Mouse (Mus musculus) forebrain, postnatal 0 days (tissue): Measurements from ENCODE around the gene Pcsk6. TPM values are rescaled to one million over a fixed set of nuclear protein-coding genes. Genes with fewer than 3 reads are reported as not detected.

ENCODE experiments used
- ATAC-seq: fragments of 200-750 bp; cut with Nextera tagmentation; 2 replicates; pipeline ENCODE4 v1.8.0; 2017; ENCODE audit warnings: mild to moderate bottlenecking, moderate library complexity
- DNase-seq: peaks from one replicate; pipeline ENCODE4 v3.0.0-alpha.2; 2015
- H3K27ac ChIP-seq: fragments of 300-500 bp; sonication (generic); 2 replicates; pipeline ENCODE4 v1.5.1; 2014; ENCODE audit warnings: low read depth, mild to moderate bottlenecking, antibody characterized with exemption, low read length, moderate library complexity, mixed read lengths
- H3K27me3 ChIP-seq: fragments of 300-500 bp; sonication (generic); 2 replicates; pipeline ENCODE4 v1.6.1; 2014; ENCODE audit warnings: mild to moderate bottlenecking, low read length, mixed read lengths; ENCODE audit not compliant: insufficient read depth
- H3K36me3 ChIP-seq: fragments of 300-500 bp; sonication (generic); 2 replicates; pipeline ENCODE4 v1.6.1; 2014; ENCODE audit warnings: mild to moderate bottlenecking, moderate library complexity; ENCODE audit not compliant: insufficient read depth
- H3K4me1 ChIP-seq: fragments of 300-500 bp; sonication (generic); 2 replicates; pipeline ENCODE4 v1.6.1; 2014; ENCODE audit warnings: antibody characterized with exemption; ENCODE audit not compliant: insufficient read depth
- H3K4me2 ChIP-seq: fragments of 300-500 bp; sonication (generic); 2 replicates; pipeline ENCODE4 v1.6.1; 2014; ENCODE audit warnings: low read depth, mild to moderate bottlenecking, moderate library complexity
- H3K4me3 ChIP-seq: fragments of 300-500 bp; sonication (generic); 2 replicates; pipeline ENCODE4 v1.5.1; 2014; ENCODE audit warnings: low read depth, low read length, mixed read lengths
- H3K9ac ChIP-seq: fragments of 300-500 bp; sonication (generic); 2 replicates; pipeline ENCODE4 v1.6.1; 2014; ENCODE audit warnings: mild to moderate bottlenecking
- H3K9me3 ChIP-seq: fragments of 300-500 bp; sonication (generic); 2 replicates; pipeline ENCODE4 v1.6.1; 2016; ENCODE audit warnings: low read length
- CTCF ChIP-seq: sonication (generic); IDR thresholded peaks from 2 replicates; pipeline ENCODE4 v1.5.1; 2016; ENCODE audit warnings: antibody characterized with exemption, control low read depth, low read depth
- WGBS: fragments of 180-500 bp; shearing (Covaris S2); extraction: QIAGEN DNeasy Blood & Tissue Kit; methylation state at CpG from one replicate; pipeline ENCODE4 v1.1.7; 2014; 5-methylcytosine and 5-hydroxymethylcytosine counted together
- polyA plus RNA-seq: library from polyadenylated mRNA; unstranded; fragments of >200 nt; fragmentation: Nextera tagmentation; extraction: Ambion mirVana; gene quantifications from 2 replicates; pipeline ENCODE4 v1.2.1, GENCODE M21; 2015
- total RNA-seq: library from RNA; depleted of rRNA; stranded (reverse); fragments of >200 nt; gene quantifications from 2 replicates; pipeline ENCODE4 v1.2.3, GENCODE M21; 2014

Gene Pcsk6
- total and polyA plus RNA-seq, 2 experiments from 2014 or later, result 2.4 to 10.2 TPM

DNA sequence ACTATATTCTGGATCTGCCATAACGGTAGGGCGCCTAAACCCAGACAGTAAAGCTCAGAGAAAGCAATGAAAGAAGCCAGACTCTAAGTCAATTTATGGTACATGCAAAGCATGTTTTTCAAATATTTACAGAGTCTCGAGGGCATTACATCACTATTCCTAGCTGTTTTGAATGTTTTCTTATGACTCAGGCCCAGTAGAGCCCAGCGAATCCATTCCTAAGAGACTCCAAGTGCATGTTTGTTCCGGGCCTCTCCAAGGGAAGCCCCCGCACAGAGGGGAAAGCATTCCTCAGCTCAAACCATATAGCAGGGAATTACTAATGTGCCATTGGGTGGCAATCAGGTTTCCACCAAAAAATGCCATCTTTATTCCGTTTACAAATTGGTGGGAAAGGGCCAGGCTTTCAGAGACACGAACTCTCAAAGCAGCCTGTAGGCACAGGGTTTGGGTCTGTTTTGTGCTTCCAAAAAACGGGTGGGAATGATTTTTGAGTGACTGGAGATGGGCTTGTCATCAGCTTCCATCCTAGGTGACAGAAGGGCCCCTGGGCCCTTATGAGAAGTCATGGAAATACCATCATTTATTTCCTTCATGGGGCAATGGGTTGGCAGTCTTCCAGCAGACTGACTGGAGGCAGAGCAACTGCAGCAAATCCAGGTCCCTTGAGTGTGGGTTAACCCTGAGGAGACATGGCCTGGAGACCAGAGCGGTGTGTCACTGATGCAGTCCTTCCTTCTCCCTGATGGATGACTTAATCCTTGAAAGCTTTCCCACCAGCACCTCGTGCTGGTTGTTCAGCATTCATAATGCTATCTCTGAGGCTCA lies 117.7 kb downstream of the Pcsk6 start:
- 81% methylated on average over 11 of the region's 11 CpGs for WGBS
- DNase-seq (no peak), ATAC-seq (no peak)
- Histone ChIP-seq H3K27me3 (no peaks in the 10 kb centered on the region), H3K4me3 (no peak overlapping the region), H3K36me3 (no peaks in the 10 kb centered on the region), H3K27ac (no peak overlapping the region), H3K9ac (no peak overlapping the region), H3K4me1 (no peaks in the 10 kb centered on the region), H3K4me2 (no peak overlapping the region), H3K9me3 (no peaks in the 10 kb centered on the region)
- TF ChIP-seq CTCF, result no peak

DNA sequence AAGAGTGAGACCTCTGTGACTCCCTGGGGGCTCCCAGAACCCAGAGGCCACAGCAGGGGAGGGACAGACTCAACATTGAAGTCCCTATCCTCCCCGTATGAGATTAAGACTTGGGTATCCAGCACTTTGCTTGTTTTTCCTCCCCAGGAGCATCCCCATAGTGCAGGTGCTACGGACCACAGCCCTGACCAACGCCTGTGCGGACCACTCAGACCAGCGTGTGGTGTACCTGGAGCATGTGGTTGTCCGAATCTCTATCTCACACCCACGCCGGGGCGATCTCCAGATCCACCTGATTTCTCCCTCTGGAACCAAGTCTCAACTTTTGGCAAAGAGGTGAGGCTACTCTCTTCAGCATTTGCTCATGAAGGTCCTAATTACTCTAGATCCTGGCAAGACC lies 118.5 kb downstream of the Pcsk6 start:
- Histone ChIP-seq H3K27me3 (no peaks in the 10 kb centered on the region), H3K27ac (no peak overlapping the region), H3K4me3 (no peak overlapping the region), H3K9ac (no peak overlapping the region), H3K4me1 (no peaks in the 10 kb centered on the region), H3K9me3 (no peaks in the 10 kb centered on the region), H3K4me2 (no peak overlapping the region), H3K36me3 (no peaks in the 10 kb centered on the region)
- no peak for TF ChIP-seq CTCF
- WGBS, result 92% methylated on average over 9 of the region's 9 CpGs
- DNase-seq (no peak), ATAC-seq (no peak)

DNA sequence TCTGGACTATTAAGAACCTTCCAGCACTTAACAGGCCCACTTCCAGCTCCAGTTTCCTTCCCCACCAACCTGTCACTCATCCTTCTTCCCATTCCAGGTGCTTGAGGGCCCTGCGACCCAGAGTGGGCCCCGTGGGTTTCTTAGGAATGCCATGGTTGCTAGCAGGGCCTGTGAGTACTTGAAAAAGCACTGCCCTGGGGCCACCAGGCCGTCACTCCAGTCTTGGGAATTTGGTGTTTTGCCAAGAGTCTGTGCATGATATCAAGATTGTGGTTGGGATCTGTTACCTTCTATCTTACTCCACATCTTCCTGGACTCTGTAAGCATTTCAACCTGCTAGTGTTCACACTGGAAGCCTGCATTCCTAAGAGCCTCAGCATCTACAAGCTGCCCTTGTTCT lies 120.5 kb downstream of the Pcsk6 start:
- 64% methylated on average over 3 of the region's 3 CpGs for WGBS
- DNase-seq (no peak), ATAC-seq (no peak)
- Histone ChIP-seq H3K9me3 (no peaks in the 10 kb centered on the region), H3K4me1 (no peaks in the 10 kb centered on the region), H3K27ac (no peak overlapping the region), H3K4me2 (no peak overlapping the region), H3K9ac (no peak overlapping the region), H3K4me3 (no peak overlapping the region), H3K27me3 (no peaks in the 10 kb centered on the region), H3K36me3 (no peaks in the 10 kb centered on the region)
- TF ChIP-seq CTCF, result no peak

DNA sequence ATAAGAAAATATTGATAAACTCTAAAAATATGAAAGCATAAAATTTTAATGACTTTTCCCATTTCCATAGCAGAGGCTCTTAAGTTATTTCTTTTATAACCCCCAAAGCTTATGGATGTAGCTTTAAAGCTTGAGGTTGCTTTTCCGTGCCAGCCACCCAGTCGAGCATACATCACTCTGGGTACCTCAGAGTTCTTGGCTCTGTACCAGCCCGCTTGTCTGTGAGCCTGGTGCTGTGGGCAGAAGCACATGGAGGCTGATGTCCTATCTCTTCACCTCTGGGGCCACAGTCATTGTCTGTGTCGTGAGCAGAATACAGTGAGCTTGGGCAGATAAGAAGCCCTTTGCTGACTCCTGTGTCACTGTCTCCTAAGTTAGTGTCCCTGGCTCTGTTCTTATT lies 126.7 kb downstream of the Pcsk6 start:
- Histone ChIP-seq H3K27ac (no peak overlapping the region), H3K4me2 (no peak overlapping the region), H3K36me3 (no peaks in the 10 kb centered on the region), H3K9me3 (no peaks in the 10 kb centered on the region), H3K27me3 (no peaks in the 10 kb centered on the region), H3K9ac (no peak overlapping the region), H3K4me1 (no peaks in the 10 kb centered on the region), H3K4me3 (no peak overlapping the region)
- DNase-seq (no peak), ATAC-seq (no peak)
- TF ChIP-seq CTCF, result no peak
- 78% methylated on average over 4 of the region's 4 CpGs for WGBS

DNA sequence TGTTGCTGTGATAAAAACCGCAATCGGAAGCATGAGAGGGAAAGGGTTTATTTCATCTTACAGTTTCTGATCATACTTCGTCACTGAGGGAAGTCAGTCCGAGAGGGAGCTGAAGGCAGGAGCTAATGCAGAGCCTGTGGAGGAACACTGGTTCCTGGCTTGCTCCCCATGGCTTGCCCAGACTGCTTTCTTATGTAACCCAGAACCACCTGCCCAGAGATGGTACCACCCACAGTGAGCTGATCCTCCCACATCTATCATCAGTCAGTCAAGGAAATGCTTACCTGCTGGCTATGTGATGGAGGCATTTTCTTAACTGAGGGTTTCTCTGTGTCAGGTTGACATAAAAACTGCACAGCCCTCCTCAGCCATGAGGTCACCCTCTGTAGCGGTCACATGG lies 127.2 kb downstream of the Pcsk6 start:
- DNase-seq, result no peak
- WGBS, result 95% methylated on average over 5 of the region's 5 CpGs
- Histone ChIP-seq H3K9me3 (no peaks in the 10 kb centered on the region), H3K4me2 (no peak overlapping the region), H3K27ac (no peak overlapping the region), H3K9ac (no peak overlapping the region), H3K36me3 (no peaks in the 10 kb centered on the region), H3K4me1 (no peaks in the 10 kb centered on the region), H3K27me3 (no peaks in the 10 kb centered on the region), H3K4me3 (no peak overlapping the region)
- no peak for ATAC-seq
- no peak for TF ChIP-seq CTCF

DNA sequence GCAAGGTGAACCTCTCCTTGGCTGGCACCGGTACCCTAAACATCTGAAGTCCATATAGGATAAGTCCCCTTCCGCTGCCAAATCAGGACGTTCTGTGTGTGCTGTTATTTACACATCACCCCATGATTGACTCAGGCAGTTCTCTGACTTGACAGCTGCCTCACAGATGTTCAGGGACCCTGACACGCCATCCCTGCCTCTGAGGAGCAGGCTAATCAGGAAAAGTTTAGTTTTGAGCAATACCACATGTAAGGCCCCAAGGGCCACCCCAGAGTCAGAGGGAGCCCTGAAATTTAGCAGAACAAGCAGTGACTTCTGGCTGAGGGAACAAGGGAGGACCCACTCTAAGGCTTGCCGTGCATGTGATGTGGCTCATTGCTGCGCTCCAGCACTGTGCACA lies 130.8 kb downstream of the Pcsk6 start:
- H3K4me1 ChIP-seq, result no peaks in the 10 kb centered on the region
- H3K27ac ChIP-seq, result no peak overlapping the region
- no peaks in the 10 kb centered on the region for H3K36me3 ChIP-seq
- no peak for TF ChIP-seq CTCF
- no peak overlapping the region for H3K9ac ChIP-seq
- DNase-seq (no peak), ATAC-seq (no peak)
- no peaks in the 10 kb centered on the region for H3K27me3 ChIP-seq
- no peak overlapping the region for H3K4me3 ChIP-seq
- WGBS, result 84% methylated on average over 6 of the region's 6 CpGs
- no peak overlapping the region for H3K4me2 ChIP-seq
- no peaks in the 10 kb centered on the region for H3K9me3 ChIP-seq

DNA sequence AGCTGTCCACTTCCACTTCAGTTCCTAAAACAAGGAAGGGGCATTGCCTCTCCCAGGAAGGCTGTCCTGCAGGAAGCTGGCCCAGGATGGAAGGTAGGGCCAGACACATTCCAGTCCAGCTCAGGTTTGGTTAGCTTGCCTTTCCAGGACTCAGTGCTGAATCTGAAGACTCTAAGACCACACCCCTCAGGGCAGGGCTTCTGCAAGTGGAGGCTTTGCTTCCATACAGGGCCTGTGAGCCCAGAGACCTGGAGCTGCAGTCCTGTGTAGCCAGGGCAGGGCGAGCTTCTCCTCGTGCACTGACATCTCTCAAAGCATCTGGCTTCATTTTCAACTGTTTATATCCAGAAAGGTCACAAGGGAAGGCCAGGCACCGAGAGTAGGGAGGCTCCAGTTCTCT lies 131.9 kb downstream of the Pcsk6 start:
- H3K9ac ChIP-seq, result no peak overlapping the region
- WGBS, result 80% methylated on average over 3 of the region's 3 CpGs
- no peaks in the 10 kb centered on the region for H3K4me1 ChIP-seq
- H3K27ac ChIP-seq, result no peak overlapping the region
- no peak for TF ChIP-seq CTCF
- H3K4me3 ChIP-seq, result no peak overlapping the region
- ATAC-seq (no peak), DNase-seq (no peak)
- H3K9me3 ChIP-seq, result no peaks in the 10 kb centered on the region
- no peaks in the 10 kb centered on the region for H3K36me3 ChIP-seq
- H3K4me2 ChIP-seq, result no peak overlapping the region
- no peaks in the 10 kb centered on the region for H3K27me3 ChIP-seq
